Mouse (Mus musculus) heart, embryonic 12.5 days (tissue): ENCODE data around the gene Slc12a4. TPM values are rescaled to one million over a fixed set of nuclear protein-coding genes. Genes with fewer than 3 reads are reported as not detected.

Source experiments
- ATAC-seq: fragments of 200-750 bp; cut with Nextera tagmentation; 2 replicates; pipeline ENCODE4 v1.8.0; 2017; ENCODE audit warnings: moderate TSS enrichment, moderate library complexity; ENCODE audit not compliant: insufficient number of reproducible peaks, low FRiP score
- H3K27ac ChIP-seq: fragments of 300-500 bp; sonication (generic); 2 replicates; pipeline ENCODE4 v1.5.1; 2016; ENCODE audit warnings: mild to moderate bottlenecking, moderate library complexity; ENCODE audit not compliant: poor library complexity, severe bottlenecking
- H3K27me3 ChIP-seq: fragments of 300-500 bp; sonication (generic); replicated peaks from 2 replicates; pipeline ENCODE4 v1.6.1; 2016; ENCODE audit warnings: mild to moderate bottlenecking, moderate library complexity
- H3K36me3 ChIP-seq: fragments of 300-500 bp; sonication (generic); 2 replicates; pipeline ENCODE4 v1.6.1; 2016; ENCODE audit warnings: mild to moderate bottlenecking, moderate library complexity
- H3K4me1 ChIP-seq: fragments of 300-500 bp; sonication (generic); replicated peaks from 2 replicates; pipeline ENCODE4 v1.6.1; 2016; ENCODE audit warnings: mild to moderate bottlenecking
- H3K4me2 ChIP-seq: fragments of 300-500 bp; sonication (generic); 2 replicates; pipeline ENCODE4 v1.6.1; 2016; ENCODE audit warnings: mild to moderate bottlenecking, moderate library complexity
- H3K4me3 ChIP-seq: fragments of 300-500 bp; sonication (generic); 2 replicates; pipeline ENCODE4 v1.5.1; 2016; ENCODE audit warnings: mild to moderate bottlenecking
- H3K9ac ChIP-seq: fragments of 300-500 bp; sonication (generic); 2 replicates; pipeline ENCODE4 v1.6.1; 2016; ENCODE audit warnings: mild to moderate bottlenecking, moderate library complexity
- H3K9me3 ChIP-seq: fragments of 300-500 bp; sonication (generic); replicated peaks from 2 replicates; pipeline ENCODE4 v1.6.1; 2016; ENCODE audit warnings: mild to moderate bottlenecking, moderate library complexity
- WGBS: fragments of 180-500 bp; shearing (Covaris S2); methylation state at CpG from one replicate; pipeline ENCODE4 v1.1.7; 2016; 5-methylcytosine and 5-hydroxymethylcytosine counted together
- polyA plus RNA-seq: library from polyadenylated mRNA; unstranded; fragments of >200 nt; fragmentation: Nextera tagmentation; extraction: Ambion mirVana; gene quantifications from 2 replicates; pipeline ENCODE4 v1.2.1, GENCODE M21; 2016

The Slc12a4 gene
- polyA plus RNA-seq, 1 experiment from 2014 or later, result 57.5 TPM

DNA sequence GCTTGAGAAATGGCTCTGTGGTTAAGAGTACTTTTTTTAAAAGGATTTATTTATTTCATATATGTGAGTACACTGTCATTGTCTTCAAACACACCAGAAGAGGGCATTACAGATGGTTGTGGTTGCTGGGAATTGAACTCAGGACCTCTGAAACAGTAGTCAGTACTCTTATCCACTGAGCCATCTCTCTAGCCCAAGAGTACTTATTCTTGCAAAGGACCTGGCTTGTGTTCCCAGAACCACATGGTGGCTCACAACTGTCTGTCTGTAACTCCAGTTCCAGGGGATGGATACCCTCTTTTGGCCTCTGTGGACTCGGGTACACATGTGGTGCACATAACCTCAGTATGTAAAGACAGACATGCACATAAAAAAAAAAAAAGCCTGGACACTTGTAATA is 3.5 kb upstream of the Slc12a4 start:
- no peaks in the 10 kb centered on the region for H3K27me3 ChIP-seq
- WGBS, result 81% methylated on average over 1 of the region's 1 CpGs
- H3K4me1 ChIP-seq, result peaks cover 30% of the 10 kb centered on the region
- no peaks in the 10 kb centered on the region for H3K9me3 ChIP-seq
- H3K9ac ChIP-seq, result no peak overlapping the region
- ATAC-seq, result no peak
- no peak overlapping the region for H3K4me3 ChIP-seq
- no peak overlapping the region for H3K4me2 ChIP-seq
- no peaks in the 10 kb centered on the region for H3K36me3 ChIP-seq
- H3K27ac ChIP-seq, result no peak overlapping the region

DNA sequence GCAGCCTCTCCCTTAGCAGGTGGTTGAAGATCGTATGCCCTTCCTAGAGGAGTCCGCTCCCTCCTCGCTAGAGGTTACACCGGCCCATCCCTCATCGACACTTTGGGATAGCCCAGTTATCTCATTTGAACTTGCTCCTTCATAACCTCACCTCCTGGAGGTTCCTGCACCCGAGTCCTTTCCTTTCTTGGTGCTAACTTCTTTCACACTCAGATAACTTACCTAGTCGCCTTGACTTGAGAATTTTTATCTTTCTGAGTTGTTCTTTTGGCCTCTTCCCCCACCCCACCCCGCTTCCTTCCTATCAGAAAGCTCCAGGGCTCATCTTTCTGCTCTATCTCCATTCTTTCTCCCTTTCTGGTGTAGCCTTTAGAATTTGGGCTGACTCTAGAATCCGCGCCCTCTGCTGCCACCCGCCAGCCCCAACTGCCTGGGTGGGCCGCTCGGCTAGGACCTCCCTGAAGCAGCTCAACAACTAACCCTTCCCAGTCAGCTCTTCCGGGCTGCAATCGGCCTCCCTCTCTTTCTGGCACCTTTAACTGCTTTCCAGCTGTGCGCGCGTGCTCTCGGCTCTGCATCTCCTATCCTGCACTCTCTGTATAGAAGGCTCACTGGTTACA is 905 bp upstream of the Slc12a4 start:
- Histone ChIP-seq H3K27ac (peak overlapping the region; percentile 90), H3K4me2 (peak overlapping the region; percentile 81), H3K36me3 (no peaks in the 10 kb centered on the region), H3K4me3 (peak overlapping the region; percentile 69), H3K9ac (0 out of 2 replicates have a peak overlapping the region, but pooled peaks have one; percentile 49), H3K4me1 (peaks cover 55% of the 10 kb centered on the region), H3K27me3 (no peaks in the 10 kb centered on the region), H3K9me3 (no peaks in the 10 kb centered on the region)
- peak; percentile 27; the same call in 1 of the 2 replicates for ATAC-seq
- WGBS, result 4% methylated on average over 19 of the region's 19 CpGs

DNA sequence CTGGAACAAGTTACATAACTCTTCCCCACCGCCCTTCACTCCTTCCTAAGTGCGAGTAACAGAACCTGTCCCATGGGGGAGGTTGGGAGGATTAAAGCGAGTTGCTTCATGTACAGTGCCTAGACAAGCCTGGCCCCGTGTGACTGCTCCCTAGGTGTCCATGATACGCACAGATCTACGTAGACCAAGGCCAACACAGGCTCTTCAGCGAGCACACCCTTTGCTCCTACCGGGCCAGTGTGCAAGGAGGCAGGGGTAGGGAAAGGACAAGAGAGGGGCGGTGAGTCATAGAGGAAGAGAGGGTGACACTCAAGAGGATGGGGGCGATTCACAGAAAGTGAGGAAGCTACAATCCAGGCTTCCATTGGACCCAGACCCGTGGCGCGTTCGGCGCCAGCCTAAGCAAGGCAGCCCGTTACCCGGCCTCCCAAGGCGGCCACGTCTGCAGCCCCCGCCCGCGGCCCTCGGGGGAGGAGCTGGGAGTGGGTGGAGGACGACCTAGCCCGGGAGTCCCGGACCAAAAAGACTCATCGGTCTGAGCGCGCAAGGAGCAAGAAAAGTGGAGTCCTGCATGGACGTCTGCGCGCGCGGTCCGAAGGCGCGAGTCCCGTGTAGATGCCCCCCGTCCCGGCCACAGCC is 512 bp downstream of the Slc12a4 start:
- peak overlapping the region; percentile 86 for H3K9ac ChIP-seq
- no peaks in the 10 kb centered on the region for H3K9me3 ChIP-seq
- peak overlapping the region; percentile 81 for H3K4me2 ChIP-seq
- H3K4me3 ChIP-seq, result peak overlapping the region; percentile 69
- WGBS, result 1% methylated on average over 40 of the region's 40 CpGs
- no peaks in the 10 kb centered on the region for H3K27me3 ChIP-seq
- peaks cover 62% of the 10 kb centered on the region for H3K4me1 ChIP-seq
- H3K36me3 ChIP-seq, result peaks cover 3% of the 10 kb centered on the region
- peak overlapping the region; percentile 90 for H3K27ac ChIP-seq
- ATAC-seq, result peak; percentile 66

DNA sequence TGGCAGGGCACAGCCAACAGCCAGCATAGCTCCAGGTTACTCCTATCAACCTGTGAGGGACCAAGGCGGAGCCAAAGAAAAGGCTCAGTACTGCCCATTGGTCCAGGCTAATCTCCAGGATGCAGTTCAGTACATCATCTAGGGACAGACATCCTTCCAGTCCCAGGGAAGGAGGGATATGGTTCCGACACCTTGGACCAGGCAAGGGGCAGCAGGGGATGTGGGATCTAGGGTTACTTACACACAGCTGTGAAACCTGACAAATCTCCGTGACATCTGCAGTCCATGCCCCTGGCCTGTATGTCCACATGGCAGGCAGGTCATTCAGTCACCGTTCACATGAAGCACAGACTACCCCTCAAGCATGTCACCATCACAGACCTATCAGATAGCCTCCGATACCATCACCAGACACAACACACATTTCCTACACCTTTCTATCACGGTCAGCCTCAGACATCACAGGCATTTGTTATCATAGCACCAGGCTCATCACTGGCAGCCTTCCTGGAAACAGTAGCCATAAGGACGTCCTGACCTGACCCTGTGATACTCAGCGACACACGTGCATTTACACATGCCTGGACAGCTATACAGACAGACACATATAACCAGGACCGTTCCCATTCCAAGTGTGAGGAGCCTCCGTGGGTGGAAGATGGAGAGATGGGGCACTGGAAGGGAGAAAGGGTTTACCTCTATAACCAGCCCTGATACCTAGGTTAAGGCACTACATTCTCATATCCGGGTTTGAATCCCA is 1.2 kb downstream of the Slc12a4 start:
- Histone ChIP-seq H3K4me3 (peak overlapping the region; percentile 69), H3K27me3 (no peaks in the 10 kb centered on the region), H3K9me3 (no peaks in the 10 kb centered on the region), H3K9ac (peak overlapping the region; percentile 86), H3K4me2 (peak overlapping the region; percentile 81), H3K4me1 (peaks cover 62% of the 10 kb centered on the region), H3K27ac (0 out of 2 replicates have a peak overlapping the region, but pooled peaks have one; percentile 90), H3K36me3 (peaks cover 10% of the 10 kb centered on the region)
- WGBS, result 43% methylated on average over 12 of the region's 12 CpGs
- no peak for ATAC-seq

DNA sequence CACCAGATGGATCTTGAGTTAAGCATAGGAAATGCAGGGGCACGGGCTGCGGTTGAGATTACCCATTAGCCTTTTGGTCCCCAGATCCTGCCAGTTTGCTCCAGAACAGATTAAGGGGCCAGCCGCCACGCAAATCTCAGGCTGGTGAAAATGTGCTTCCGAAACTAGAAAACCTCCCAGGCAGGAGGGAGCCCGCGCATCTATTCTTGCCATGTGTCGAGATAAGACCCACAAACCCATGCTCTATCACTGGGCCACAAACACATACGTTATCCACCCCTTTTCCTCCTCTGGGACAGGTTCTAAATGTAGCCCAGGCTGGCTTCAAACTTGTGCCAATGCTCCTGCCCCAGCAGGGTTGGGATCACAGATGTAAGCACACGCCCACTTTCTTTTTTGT is 4.4 kb downstream of the Slc12a4 start:
- Histone ChIP-seq H3K9me3 (no peaks in the 10 kb centered on the region), H3K4me1 (peaks cover 62% of the 10 kb centered on the region), H3K9ac (no peak overlapping the region), H3K27ac (no peak overlapping the region), H3K4me2 (no peak overlapping the region), H3K36me3 (peaks cover 39% of the 10 kb centered on the region), H3K27me3 (no peaks in the 10 kb centered on the region), H3K4me3 (no peak overlapping the region)
- no peak for ATAC-seq
- 66% methylated on average over 10 of the region's 10 CpGs for WGBS

DNA sequence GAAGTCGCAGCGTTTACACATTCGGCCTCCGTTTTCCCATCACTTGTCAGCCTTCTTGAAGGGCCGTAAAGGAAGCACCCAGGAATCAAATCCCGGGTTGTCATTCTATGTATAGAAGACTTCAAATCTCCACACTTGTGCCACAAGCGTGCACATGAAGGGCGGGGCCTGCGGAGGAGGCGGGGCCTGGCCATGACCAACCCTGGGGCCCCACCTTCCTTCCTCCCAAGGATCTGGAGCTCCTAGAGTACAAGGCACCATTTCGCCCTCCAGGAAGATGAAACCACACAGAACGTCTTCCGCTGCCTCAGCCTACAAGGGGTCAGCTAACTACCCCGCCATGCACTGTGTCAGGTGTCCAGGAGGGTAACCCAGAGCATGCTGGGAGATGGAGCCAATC is 4.8 kb downstream of the Slc12a4 start:
- H3K9ac ChIP-seq, result no peak overlapping the region
- H3K9me3 ChIP-seq, result no peaks in the 10 kb centered on the region
- peaks cover 43% of the 10 kb centered on the region for H3K36me3 ChIP-seq
- H3K27ac ChIP-seq, result no peak overlapping the region
- peaks cover 64% of the 10 kb centered on the region for H3K4me1 ChIP-seq
- ATAC-seq, result no peak
- no peak overlapping the region for H3K4me2 ChIP-seq
- H3K4me3 ChIP-seq, result no peak overlapping the region
- 70% methylated on average over 14 of the region's 14 CpGs for WGBS
- H3K27me3 ChIP-seq, result no peaks in the 10 kb centered on the region

- Histone ChIP-seq H3K4me2 (no peak overlapping the region), H3K9ac (no peak overlapping the region), H3K4me3 (no peak overlapping the region), H3K9me3 (no peaks in the 10 kb centered on the region), H3K27me3 (no peaks in the 10 kb centered on the region), H3K27ac (no peak overlapping the region), H3K36me3 (peaks cover 55% of the 10 kb centered on the region), H3K4me1 (peaks cover 52% of the 10 kb centered on the region)
- WGBS, result 82% methylated on average over 7 of the region's 7 CpGs
- no peak for ATAC-seq
Measured at GRCm38 (mm10) chr8:105959350-105959749, 6.5 kb downstream of the Slc12a4 start.

DNA sequence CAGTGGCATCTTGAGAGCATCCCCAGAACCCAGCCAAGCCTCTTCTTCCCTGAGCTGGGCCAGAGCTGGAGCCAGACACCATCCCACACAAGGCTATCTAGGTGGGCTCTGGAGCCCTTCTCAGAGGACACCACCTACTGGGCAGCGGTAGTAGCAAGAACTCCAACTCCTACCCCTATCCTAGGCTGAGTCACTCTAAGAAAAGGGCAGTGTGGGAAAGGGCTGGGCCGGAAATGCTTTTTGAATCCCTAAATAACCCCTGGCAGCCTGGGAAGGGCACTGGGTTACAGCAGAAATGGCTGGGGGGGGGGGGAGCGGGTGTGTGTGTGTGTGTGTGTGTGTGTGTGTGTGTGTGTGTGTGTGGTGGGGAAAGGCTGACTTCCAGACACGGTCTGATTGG is 8.1 kb downstream of the Slc12a4 start:
- Histone ChIP-seq H3K27ac (0 out of 2 replicates have a peak overlapping the region, but pooled peaks have one; percentile 19), H3K9me3 (no peaks in the 10 kb centered on the region), H3K4me3 (no peak overlapping the region), H3K27me3 (no peaks in the 10 kb centered on the region), H3K4me1 (peaks cover 37% of the 10 kb centered on the region), H3K4me2 (no peak overlapping the region), H3K9ac (0 out of 2 replicates have a peak overlapping the region, but pooled peaks have one; percentile 3), H3K36me3 (peaks cover 70% of the 10 kb centered on the region)
- no peak for ATAC-seq
- WGBS, result 39% methylated on average over 3 of the region's 4 CpGs

GRCm38 (mm10) chr8:105956556-105956955 is 9.3 kb downstream of the Slc12a4 start:
- Histone ChIP-seq H3K9me3 (no peaks in the 10 kb centered on the region), H3K4me1 (peaks cover 27% of the 10 kb centered on the region), H3K27me3 (no peaks in the 10 kb centered on the region), H3K27ac (no peak overlapping the region), H3K4me2 (no peak overlapping the region), H3K36me3 (peaks cover 79% of the 10 kb centered on the region), H3K4me3 (no peak overlapping the region), H3K9ac (no peak overlapping the region)
- ATAC-seq, result no peak
- WGBS, result 66% methylated on average over 4 of the region's 4 CpGs

DNA sequence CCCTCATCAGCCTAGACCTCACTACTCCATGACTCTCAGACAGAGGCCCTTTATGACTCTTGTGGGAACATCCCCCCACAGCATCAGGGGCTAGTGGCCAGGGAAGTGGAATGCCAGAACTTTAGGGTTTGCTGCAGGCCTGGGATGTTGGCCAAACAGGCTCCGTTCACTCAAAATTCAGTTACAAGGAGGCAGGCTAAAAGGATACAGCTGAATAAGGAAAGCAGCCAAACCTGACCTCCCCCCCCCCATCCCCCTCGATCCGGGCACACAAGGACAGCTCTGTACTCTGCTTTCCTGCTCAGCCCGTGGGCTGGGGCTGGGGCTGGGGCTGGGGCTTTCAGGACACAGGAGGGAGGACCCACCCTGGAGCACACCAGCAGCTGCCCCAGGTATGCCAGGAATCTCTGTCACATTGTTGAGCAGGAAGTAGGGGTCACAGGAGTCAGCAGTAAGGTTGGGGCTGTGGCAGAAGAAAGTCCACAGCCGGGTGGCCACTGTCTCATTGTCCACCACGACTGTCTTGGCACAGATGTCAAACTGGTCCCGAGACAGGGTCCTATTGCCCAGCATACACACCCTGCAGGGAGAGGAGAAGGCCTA is 14.7 kb downstream of the Slc12a4 start:
- 38% methylated on average over 7 of the region's 7 CpGs for WGBS
- Histone ChIP-seq H3K27me3 (no peaks in the 10 kb centered on the region), H3K9me3 (no peaks in the 10 kb centered on the region), H3K4me3 (no peak overlapping the region), H3K4me2 (no peak overlapping the region), H3K4me1 (peaks cover 37% of the 10 kb centered on the region), H3K9ac (0 out of 2 replicates have a peak overlapping the region, but pooled peaks have one; percentile 15), H3K36me3 (peaks cover 90% of the 10 kb centered on the region), H3K27ac (peak overlapping the region; percentile 68)
- no peak for ATAC-seq

DNA sequence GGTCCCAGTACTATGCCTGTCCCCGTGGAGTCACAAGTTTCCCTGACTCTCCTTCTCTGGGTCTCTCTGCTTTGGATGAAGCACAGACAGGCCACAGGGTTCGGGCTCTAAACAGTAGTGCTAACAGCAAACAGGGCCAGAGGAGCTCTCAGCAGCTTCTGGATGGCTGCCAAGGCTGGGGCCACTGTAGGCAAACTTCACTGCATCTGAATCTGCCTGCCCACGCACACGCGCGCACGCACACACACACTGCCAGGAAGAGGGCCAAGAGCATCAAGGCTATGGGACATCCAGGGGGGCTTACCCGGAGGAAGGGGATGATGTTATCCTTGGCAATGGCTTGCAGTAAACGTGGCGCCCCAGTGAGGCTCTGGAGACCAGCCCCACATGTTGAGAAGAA is 16.5 kb downstream of the Slc12a4 start:
- no peak overlapping the region for H3K4me3 ChIP-seq
- WGBS, result 47% methylated on average over 10 of the region's 10 CpGs
- H3K27me3 ChIP-seq, result no peaks in the 10 kb centered on the region
- peaks cover 94% of the 10 kb centered on the region for H3K36me3 ChIP-seq
- peak overlapping the region; percentile 46; the same call in 1 of the 2 replicates for H3K9ac ChIP-seq
- H3K4me1 ChIP-seq, result peaks cover 37% of the 10 kb centered on the region
- ATAC-seq, result peak; percentile 34; the same call in 1 of the 2 replicates
- H3K9me3 ChIP-seq, result no peaks in the 10 kb centered on the region
- H3K27ac ChIP-seq, result peak overlapping the region; percentile 57
- H3K4me2 ChIP-seq, result no peak overlapping the region
